Mouse (Mus musculus) kidney, postnatal 0 days (tissue): ENCODE measurements around the gene Tigar. TPM values are rescaled to one million over a fixed set of nuclear protein-coding genes. Genes with fewer than 3 reads are reported as not detected.

Experiments used
- ATAC-seq: fragments of 200-750 bp; cut with Nextera tagmentation; replicated peaks from 2 replicates; pipeline ENCODE4 v1.8.0; 2017; ENCODE audit warnings: low read depth, moderate number of reproducible peaks, moderate TSS enrichment, moderate library complexity; ENCODE audit not compliant: low FRiP score
- DNase-seq: peaks from one replicate; pipeline ENCODE4 v3.0.0-alpha.2; 2016; ENCODE audit warnings: low spot score
- H3K27ac ChIP-seq: fragments of 300-500 bp; sonication (generic); 2 replicates; pipeline ENCODE4 v1.5.1; 2014; ENCODE audit warnings: mild to moderate bottlenecking
- H3K27me3 ChIP-seq: fragments of 300-500 bp; sonication (generic); 2 replicates; pipeline ENCODE4 v1.6.1; 2014; ENCODE audit warnings: low read length, mixed read lengths; ENCODE audit not compliant: insufficient read depth
- H3K36me3 ChIP-seq: fragments of 300-500 bp; sonication (generic); 2 replicates; pipeline ENCODE4 v1.6.1; 2014; ENCODE audit warnings: low read length, mixed read lengths; ENCODE audit not compliant: insufficient read depth
- H3K4me1 ChIP-seq: fragments of 300-500 bp; sonication (generic); replicated peaks from 2 replicates; pipeline ENCODE4 v1.6.1; 2014; ENCODE audit warnings: antibody characterized with exemption, low read length, mixed read lengths; ENCODE audit not compliant: insufficient read depth
- H3K4me2 ChIP-seq: fragments of 300-500 bp; sonication (generic); 2 replicates; pipeline ENCODE4 v1.6.1; 2014; ENCODE audit warnings: mild to moderate bottlenecking, low read length, moderate library complexity, mixed read lengths
- H3K4me3 ChIP-seq: fragments of 300-500 bp; sonication (generic); replicated peaks from 2 replicates; pipeline ENCODE4 v1.5.1; 2014; ENCODE audit warnings: low read depth, low read length
- H3K9ac ChIP-seq: fragments of 300-500 bp; sonication (generic); 2 replicates; pipeline ENCODE4 v1.6.1; 2014; ENCODE audit warnings: low read depth, low read length
- H3K9me3 ChIP-seq: fragments of 300-500 bp; sonication (generic); replicated peaks from 2 replicates; pipeline ENCODE4 v1.6.1; 2016; ENCODE audit warnings: low read length, inconsistent platforms, mixed read lengths
- CTCF ChIP-seq: IDR thresholded peaks from 2 replicates; pipeline ENCODE4 v1.5.1; 2016; ENCODE audit warnings: antibody characterized with exemption, low read depth, mild to moderate bottlenecking, moderate library complexity
- WGBS: fragments of 180-500 bp; shearing (Covaris S2); extraction: QIAGEN DNeasy Blood & Tissue Kit; methylation state at CpG from one replicate; pipeline ENCODE4 v1.1.7; 2014; 5-methylcytosine and 5-hydroxymethylcytosine counted together
- polyA plus RNA-seq: library from polyadenylated mRNA; unstranded; fragments of >200 nt; fragmentation: Nextera tagmentation; extraction: Ambion mirVana; gene quantifications from 2 replicates; pipeline ENCODE4 v1.2.1, GENCODE M21; 2015

Gene Tigar
- polyA plus RNA-seq, 1 experiment from 2014 or later, result 2.6 TPM

- H3K4me3 ChIP-seq, result peak overlapping the region; percentile 41
- H3K9me3 ChIP-seq, result no peaks in the 10 kb centered on the region
- no peak for DNase-seq
- no peak for ATAC-seq
- H3K36me3 ChIP-seq, result no peaks in the 10 kb centered on the region
- H3K4me1 ChIP-seq, result no peaks in the 10 kb centered on the region
- H3K9ac ChIP-seq, result peak overlapping the region; percentile 48; the same call in 1 of the 2 replicates
- no peaks in the 10 kb centered on the region for H3K27me3 ChIP-seq
- WGBS, result 38% methylated on average over 20 of the region's 20 CpGs
- H3K4me2 ChIP-seq, result peak overlapping the region; percentile 74
- no peak for TF ChIP-seq CTCF
- H3K27ac ChIP-seq, result no peak overlapping the region
Observed at GRCm38 (mm10) chr6:127108368-127109060, 843 bp downstream of the Tigar start.

- ATAC-seq (no peak), DNase-seq (no peak)
- Histone ChIP-seq H3K27ac (no peak overlapping the region), H3K4me2 (no peak overlapping the region), H3K4me1 (no peaks in the 10 kb centered on the region), H3K27me3 (no peaks in the 10 kb centered on the region), H3K4me3 (no peak overlapping the region), H3K36me3 (no peaks in the 10 kb centered on the region), H3K9me3 (no peaks in the 10 kb centered on the region), H3K9ac (no peak overlapping the region)
- TF ChIP-seq CTCF, result no peak
Observed at GRCm38 (mm10) chr6:127107413-127107812, 1.9 kb downstream of the Tigar start.

GRCm38 (mm10) chr6:127106726-127107125 lies 2.6 kb downstream of the Tigar start:
- Histone ChIP-seq H3K27ac (no peak overlapping the region), H3K9me3 (no peaks in the 10 kb centered on the region), H3K4me1 (no peaks in the 10 kb centered on the region), H3K4me2 (no peak overlapping the region), H3K9ac (no peak overlapping the region), H3K27me3 (no peaks in the 10 kb centered on the region), H3K36me3 (no peaks in the 10 kb centered on the region), H3K4me3 (no peak overlapping the region)
- no peak for TF ChIP-seq CTCF
- WGBS, result 60% methylated on average over 5 of the region's 5 CpGs
- ATAC-seq (no peak), DNase-seq (no peak)

- 79% methylated on average over 5 of the region's 5 CpGs for WGBS
- H3K27me3 ChIP-seq, result no peaks in the 10 kb centered on the region
- no peaks in the 10 kb centered on the region for H3K9me3 ChIP-seq
- no peaks in the 10 kb centered on the region for H3K36me3 ChIP-seq
- H3K27ac ChIP-seq, result no peak overlapping the region
- no peak overlapping the region for H3K9ac ChIP-seq
- no peak for ATAC-seq
- no peak for TF ChIP-seq CTCF
- H3K4me3 ChIP-seq, result no peak overlapping the region
- DNase-seq, result no peak
- H3K4me2 ChIP-seq, result no peak overlapping the region
- no peaks in the 10 kb centered on the region for H3K4me1 ChIP-seq
Observed at GRCm38 (mm10) chr6:127106189-127106588, 3.2 kb downstream of the Tigar start.

GRCm38 (mm10) chr6:127105107-127105506 lies 4.2 kb downstream of the Tigar start:
- DNase-seq, result peak; percentile 35
- H3K9me3 ChIP-seq, result no peaks in the 10 kb centered on the region
- H3K36me3 ChIP-seq, result no peaks in the 10 kb centered on the region
- WGBS, result 74% methylated on average over 6 of the region's 6 CpGs
- ATAC-seq, result no peak
- no peak overlapping the region for H3K4me2 ChIP-seq
- no peak overlapping the region for H3K9ac ChIP-seq
- TF ChIP-seq CTCF, result peak; percentile 68
- H3K4me1 ChIP-seq, result no peaks in the 10 kb centered on the region
- no peak overlapping the region for H3K27ac ChIP-seq
- no peak overlapping the region for H3K4me3 ChIP-seq
- H3K27me3 ChIP-seq, result no peaks in the 10 kb centered on the region

- Histone ChIP-seq H3K4me2 (no peak overlapping the region), H3K4me3 (no peak overlapping the region), H3K4me1 (no peaks in the 10 kb centered on the region), H3K27me3 (no peaks in the 10 kb centered on the region), H3K27ac (no peak overlapping the region), H3K9me3 (no peaks in the 10 kb centered on the region), H3K36me3 (no peaks in the 10 kb centered on the region), H3K9ac (no peak overlapping the region)
- ATAC-seq (no peak), DNase-seq (no peak)
- 84% methylated on average over 7 of the region's 7 CpGs for WGBS
- no peak for TF ChIP-seq CTCF
Observed at GRCm38 (mm10) chr6:127104396-127105029, 4.8 kb downstream of the Tigar start.
